Mouse (Mus musculus) limb, embryonic 11.5 days (tissue): ENCODE data around the gene Evi2. TPM values are rescaled to one million over a fixed set of nuclear protein-coding genes. Genes with fewer than 3 reads are reported as not detected.

Experiments
- ATAC-seq: fragments of 200-750 bp; cut with Nextera tagmentation; 2 replicates; pipeline ENCODE4 v1.8.0; 2017; ENCODE audit warnings: low read depth; ENCODE audit not compliant: insufficient number of reproducible peaks, low FRiP score, low TSS enrichment
- DNase-seq: peaks from one replicate; pipeline ENCODE4 v3.0.0-alpha.2; 2015; ENCODE audit warnings: low spot score
- H3K27ac ChIP-seq: fragments of 300-500 bp; sonication (generic); replicated peaks from 2 replicates; pipeline ENCODE4 v1.5.1; 2014; ENCODE audit warnings: low read depth, mild to moderate bottlenecking, low read length
- H3K27me3 ChIP-seq: fragments of 300-500 bp; sonication (generic); 2 replicates; pipeline ENCODE4 v1.6.1; 2014; ENCODE audit warnings: mild to moderate bottlenecking, low read length, mixed read lengths; ENCODE audit not compliant: control insufficient read depth, insufficient read depth
- H3K36me3 ChIP-seq: fragments of 300-500 bp; sonication (generic); 2 replicates; pipeline ENCODE4 v1.6.1; 2014; ENCODE audit warnings: mild to moderate bottlenecking, low read length, moderate library complexity, mixed read lengths; ENCODE audit not compliant: control insufficient read depth, insufficient read depth
- H3K4me1 ChIP-seq: fragments of 300-500 bp; sonication (generic); 2 replicates; pipeline ENCODE4 v1.6.1; 2014; ENCODE audit warnings: low read length, mixed read lengths; ENCODE audit not compliant: control insufficient read depth, insufficient read depth
- H3K4me2 ChIP-seq: fragments of 300-500 bp; sonication (generic); 2 replicates; pipeline ENCODE4 v1.6.1; 2014; ENCODE audit warnings: low read depth, mild to moderate bottlenecking, moderate library complexity; ENCODE audit not compliant: severe bottlenecking
- H3K4me3 ChIP-seq: fragments of 300-500 bp; sonication (generic); 2 replicates; pipeline ENCODE4 v1.5.1; 2014; ENCODE audit warnings: low read depth, low read length
- H3K9ac ChIP-seq: fragments of 300-500 bp; sonication (generic); 2 replicates; pipeline ENCODE4 v1.6.1; 2014; ENCODE audit warnings: mild to moderate bottlenecking, low read length
- H3K9me3 ChIP-seq: fragments of 300-500 bp; sonication (generic); 2 replicates; pipeline ENCODE4 v1.6.1; 2016; ENCODE audit warnings: low read length; ENCODE audit not compliant: control insufficient read depth
- WGBS: fragments of 180-500 bp; shearing (Covaris S2); extraction: QIAGEN DNeasy Blood & Tissue Kit; methylation state at CpG from one replicate; pipeline ENCODE4 v1.1.7; 2014; 5-methylcytosine and 5-hydroxymethylcytosine counted together
- polyA plus RNA-seq: library from polyadenylated mRNA; unstranded; fragments of >200 nt; fragmentation: Nextera tagmentation; extraction: Ambion mirVana; gene quantifications from 2 replicates; pipeline ENCODE4 v1.2.1, GENCODE M21; 2014

Evi2 gene
- polyA plus RNA-seq, 1 experiment from 2014 or later = 0.91 TPM

- H3K36me3 ChIP-seq = no peaks in the 10 kb centered on the region
- no peaks in the 10 kb centered on the region for H3K27me3 ChIP-seq
- H3K27ac ChIP-seq = no peak overlapping the region
- no peak overlapping the region for H3K9ac ChIP-seq
- H3K9me3 ChIP-seq = no peaks in the 10 kb centered on the region
- DNase-seq (no peak), ATAC-seq (no peak)
- H3K4me2 ChIP-seq = no peak overlapping the region
- H3K4me3 ChIP-seq = no peak overlapping the region
- H3K4me1 ChIP-seq = no peaks in the 10 kb centered on the region
These were observed 8.5 kb downstream of the Evi2 start for GRCm38 (mm10) chr11:79521930-79522329.

- H3K27me3 ChIP-seq = no peaks in the 10 kb centered on the region
- no peak overlapping the region for H3K4me3 ChIP-seq
- no peak overlapping the region for H3K9ac ChIP-seq
- no peaks in the 10 kb centered on the region for H3K9me3 ChIP-seq
- ATAC-seq (no peak), DNase-seq (no peak)
- no peaks in the 10 kb centered on the region for H3K4me1 ChIP-seq
- no peak overlapping the region for H3K4me2 ChIP-seq
- H3K36me3 ChIP-seq = no peaks in the 10 kb centered on the region
- no peak overlapping the region for H3K27ac ChIP-seq
These were observed 9.6 kb downstream of the Evi2 start for GRCm38 (mm10) chr11:79520772-79521171.

- H3K27me3 ChIP-seq = no peaks in the 10 kb centered on the region
- no peak overlapping the region for H3K4me3 ChIP-seq
- H3K9ac ChIP-seq = no peak overlapping the region
- H3K36me3 ChIP-seq = no peaks in the 10 kb centered on the region
- 78% methylated on average over 1 of the region's 1 CpGs for WGBS
- DNase-seq (no peak), ATAC-seq (no peak)
- no peaks in the 10 kb centered on the region for H3K9me3 ChIP-seq
- H3K4me2 ChIP-seq = no peak overlapping the region
- H3K27ac ChIP-seq = no peak overlapping the region
- H3K4me1 ChIP-seq = no peaks in the 10 kb centered on the region
These were observed 10.5 kb downstream of the Evi2 start for GRCm38 (mm10) chr11:79519878-79520291.

GRCm38 (mm10) chr11:79519299-79519698, 11.1 kb downstream of the Evi2 start:
- Histone ChIP-seq H3K9me3 (no peaks in the 10 kb centered on the region), H3K27me3 (no peaks in the 10 kb centered on the region), H3K9ac (no peak overlapping the region), H3K4me3 (no peak overlapping the region), H3K4me2 (no peak overlapping the region), H3K4me1 (no peaks in the 10 kb centered on the region), H3K27ac (no peak overlapping the region), H3K36me3 (no peaks in the 10 kb centered on the region)
- 89% methylated on average over 6 of the region's 6 CpGs for WGBS
- ATAC-seq (no peak), DNase-seq (no peak)

GRCm38 (mm10) chr11:79515798-79516197, 14.6 kb downstream of the Evi2 start:
- H3K4me3 ChIP-seq = no peak overlapping the region
- no peak for ATAC-seq
- H3K4me2 ChIP-seq = no peak overlapping the region
- no peaks in the 10 kb centered on the region for H3K4me1 ChIP-seq
- H3K27me3 ChIP-seq = no peaks in the 10 kb centered on the region
- no peaks in the 10 kb centered on the region for H3K36me3 ChIP-seq
- whole genome bisulfite sequencing = 98% methylated on average over 2 of the region's 2 CpGs
- no peaks in the 10 kb centered on the region for H3K9me3 ChIP-seq
- no peak overlapping the region for H3K27ac ChIP-seq
- DNase-seq = no peak
- no peak overlapping the region for H3K9ac ChIP-seq

- no peaks in the 10 kb centered on the region for H3K9me3 ChIP-seq
- no peak for DNase-seq
- no peak overlapping the region for H3K9ac ChIP-seq
- H3K4me2 ChIP-seq = no peak overlapping the region
- H3K4me1 ChIP-seq = no peaks in the 10 kb centered on the region
- H3K4me3 ChIP-seq = no peak overlapping the region
- no peak for ATAC-seq
- no peaks in the 10 kb centered on the region for H3K36me3 ChIP-seq
- no peaks in the 10 kb centered on the region for H3K27me3 ChIP-seq
- no peak overlapping the region for H3K27ac ChIP-seq
- WGBS = 77% methylated on average over 6 of the region's 6 CpGs
These were observed 15.1 kb downstream of the Evi2 start for GRCm38 (mm10) chr11:79515331-79515730.

GRCm38 (mm10) chr11:79511970-79512369, 18.4 kb downstream of the Evi2 start:
- no peak overlapping the region for H3K4me2 ChIP-seq
- no peak for DNase-seq
- no peaks in the 10 kb centered on the region for H3K9me3 ChIP-seq
- ATAC-seq = no peak
- H3K4me1 ChIP-seq = no peaks in the 10 kb centered on the region
- H3K4me3 ChIP-seq = no peak overlapping the region
- WGBS = 94% methylated on average over 3 of the region's 3 CpGs
- no peaks in the 10 kb centered on the region for H3K27me3 ChIP-seq
- no peaks in the 10 kb centered on the region for H3K36me3 ChIP-seq
- H3K27ac ChIP-seq = no peak overlapping the region
- H3K9ac ChIP-seq = no peak overlapping the region

- H3K4me2 ChIP-seq = no peak overlapping the region
- no peaks in the 10 kb centered on the region for H3K36me3 ChIP-seq
- no peak for ATAC-seq
- no peak overlapping the region for H3K9ac ChIP-seq
- H3K9me3 ChIP-seq = no peaks in the 10 kb centered on the region
- DNase-seq = no peak
- no peak overlapping the region for H3K4me3 ChIP-seq
- WGBS = 88% methylated on average over 7 of the region's 7 CpGs
- no peaks in the 10 kb centered on the region for H3K27me3 ChIP-seq
- H3K27ac ChIP-seq = no peak overlapping the region
- H3K4me1 ChIP-seq = no peaks in the 10 kb centered on the region
These were observed 25.9 kb downstream of the Evi2 start for GRCm38 (mm10) chr11:79504506-79504905.

GRCm38 (mm10) chr11:79503845-79504244, 26.5 kb downstream of the Evi2 start, which contains the start of gene Omg:
Gene Omg (minus strand): TSS chr11:79504084.
- H3K4me2 ChIP-seq = no peak within 1 kb of the TSS
- H3K27me3 ChIP-seq = no peaks in the 10 kb centered on the region
- H3K4me3 ChIP-seq = no peak within 1 kb of the TSS
- no peak for ATAC-seq
- WGBS = 65% methylated on average over 8 of the region's 8 CpGs
- no peaks in the 10 kb centered on the region for H3K4me1 ChIP-seq
- H3K9ac ChIP-seq = no peak within 1 kb of the TSS
- H3K36me3 ChIP-seq = no peaks in the 10 kb centered on the region
- DNase-seq = no peak
- no peaks in the 10 kb centered on the region for H3K9me3 ChIP-seq
- no peak within 1 kb of the TSS for H3K27ac ChIP-seq
